Mouse (Mus musculus) cerebellum, adult 2 months (tissue): Measurements from ENCODE around the gene Comtd1. TPM values are rescaled to one million over a fixed set of nuclear protein-coding genes. Genes with fewer than 3 reads are reported as not detected.

Source experiments
- DNase-seq, 2 experiments: peaks; one replicate each; pipeline ENCODE4 v3.0.0; 2021
- H3K27ac ChIP-seq: fragments of 200-500 bp; 2 replicates; pipeline ENCODE4 v1.5.1; 2012; ENCODE audit warnings: low read length, control low read depth, inconsistent platforms; ENCODE audit not compliant: insufficient read depth
- H3K27me3 ChIP-seq: fragments of 200-500 bp; 2 replicates; pipeline ENCODE4 v1.6.1; 2012; ENCODE audit warnings: inconsistent platforms, mild to moderate bottlenecking, low read length, moderate library complexity; ENCODE audit not compliant: control insufficient read depth, insufficient read depth
- H3K4me1 ChIP-seq: fragments of 200-500 bp; 2 replicates; pipeline ENCODE4 v1.6.1; 2011; ENCODE audit warnings: low read length; ENCODE audit not compliant: control insufficient read depth, insufficient read depth
- H3K4me3 ChIP-seq: fragments of 200-500 bp; replicated peaks from 2 replicates; pipeline ENCODE3; 2011; ENCODE audit warnings: mild to moderate bottlenecking, low read depth, low read length, control low read depth; ENCODE audit not compliant: insufficient read depth
- CTCF ChIP-seq: fragments of 200-500 bp; IDR thresholded peaks from 2 replicates; pipeline ENCODE4 v1.5.1; 2011; ENCODE audit warnings: low read depth, mild to moderate bottlenecking, control low read depth, low read length, moderate library complexity, borderline replicate concordance; ENCODE audit not compliant: insufficient read depth
- POLR2A ChIP-seq: fragments of 200-500 bp; IDR thresholded peaks from 2 replicates; pipeline ENCODE4 v1.6.1; 2011; ENCODE audit warnings: low read length, control low read depth, borderline replicate concordance; ENCODE audit not compliant: insufficient read depth
- WGBS: fragments of 180-500 bp; shearing (Covaris S2); methylation state at CpG from one replicate; pipeline ENCODE4 v1.1.7; 2018; 5-methylcytosine and 5-hydroxymethylcytosine counted together
- polyA plus RNA-seq: library from polyadenylated mRNA; depleted of rRNA; stranded (reverse); fragments of >200 nt; gene quantifications from 2 replicates; pipeline ENCODE4 v1.2.3, GENCODE M21; 2012

The Comtd1 gene
- polyA plus RNA-seq, 1 experiment: 45.7 TPM

DNA sequence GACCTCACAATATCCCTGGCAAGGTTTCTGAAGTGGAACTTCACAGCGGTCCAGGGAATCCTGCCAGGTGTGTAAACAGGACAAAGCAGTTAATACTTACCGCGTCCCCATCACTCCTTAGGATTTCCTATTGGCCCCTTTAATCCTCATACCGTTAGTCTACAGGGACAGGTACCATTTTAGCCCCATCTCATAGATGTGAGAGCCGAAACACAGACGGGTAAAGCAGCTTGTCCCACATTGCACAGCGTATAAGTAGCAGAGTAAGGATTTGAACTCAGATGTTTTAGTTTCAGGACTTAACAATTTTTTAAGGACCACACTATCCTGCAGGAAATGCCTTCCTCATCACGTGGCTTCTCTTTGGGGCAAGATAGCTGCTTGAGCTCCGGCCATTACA, 5.5 kb upstream of the Comtd1 start:
- DNase-seq: no peak
- Histone ChIP-seq H3K4me3 (no peak overlapping the region), H3K4me1 (no peaks in the 10 kb centered on the region), H3K27ac (no peak overlapping the region), H3K27me3 (no peaks in the 10 kb centered on the region)
- 66% methylated on average over 9 of the region's 9 CpGs for WGBS
- TF ChIP-seq CTCF: no peak
- no peak for TF ChIP-seq POLR2A

DNA sequence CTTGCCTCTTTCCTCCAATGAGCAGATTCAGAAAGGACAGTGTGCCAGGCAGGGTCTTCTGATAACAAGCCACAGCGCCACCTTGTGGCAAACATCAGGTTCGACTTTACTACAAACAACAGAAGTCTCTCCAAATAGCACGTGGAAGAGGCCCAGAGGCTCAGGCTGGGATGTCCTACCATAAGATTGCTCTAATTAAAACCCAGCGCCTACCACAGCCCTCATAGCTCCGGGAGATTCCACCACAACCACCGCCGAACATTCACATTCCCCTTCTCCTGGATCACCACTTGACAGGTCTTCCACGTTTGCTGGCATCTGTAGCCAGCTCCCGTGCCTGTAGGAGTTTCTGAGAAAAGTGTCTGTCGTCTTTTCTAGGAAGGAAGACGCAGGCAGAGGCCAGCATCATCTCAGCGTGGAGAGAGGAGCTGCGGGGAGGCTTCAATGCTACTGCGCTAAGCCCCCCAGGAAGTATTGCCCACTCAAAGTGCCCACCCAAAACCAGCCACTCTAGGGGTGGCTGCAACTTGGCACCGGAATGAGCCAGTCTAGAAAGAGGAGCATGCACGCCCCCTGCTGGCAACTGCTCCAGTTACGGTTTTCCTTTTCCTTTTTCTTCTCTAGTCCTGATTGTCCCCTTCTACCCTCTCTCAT, 4.8 kb upstream of the Comtd1 start:
- H3K27ac ChIP-seq: no peak overlapping the region
- no peak overlapping the region for H3K4me3 ChIP-seq
- no peaks in the 10 kb centered on the region for H3K27me3 ChIP-seq
- no peaks in the 10 kb centered on the region for H3K4me1 ChIP-seq
- DNase-seq: peak; percentile 59 to 63
- TF ChIP-seq POLR2A (no peak), CTCF (peak; percentile 72)
- WGBS: 3% methylated on average over 17 of the region's 17 CpGs

DNA sequence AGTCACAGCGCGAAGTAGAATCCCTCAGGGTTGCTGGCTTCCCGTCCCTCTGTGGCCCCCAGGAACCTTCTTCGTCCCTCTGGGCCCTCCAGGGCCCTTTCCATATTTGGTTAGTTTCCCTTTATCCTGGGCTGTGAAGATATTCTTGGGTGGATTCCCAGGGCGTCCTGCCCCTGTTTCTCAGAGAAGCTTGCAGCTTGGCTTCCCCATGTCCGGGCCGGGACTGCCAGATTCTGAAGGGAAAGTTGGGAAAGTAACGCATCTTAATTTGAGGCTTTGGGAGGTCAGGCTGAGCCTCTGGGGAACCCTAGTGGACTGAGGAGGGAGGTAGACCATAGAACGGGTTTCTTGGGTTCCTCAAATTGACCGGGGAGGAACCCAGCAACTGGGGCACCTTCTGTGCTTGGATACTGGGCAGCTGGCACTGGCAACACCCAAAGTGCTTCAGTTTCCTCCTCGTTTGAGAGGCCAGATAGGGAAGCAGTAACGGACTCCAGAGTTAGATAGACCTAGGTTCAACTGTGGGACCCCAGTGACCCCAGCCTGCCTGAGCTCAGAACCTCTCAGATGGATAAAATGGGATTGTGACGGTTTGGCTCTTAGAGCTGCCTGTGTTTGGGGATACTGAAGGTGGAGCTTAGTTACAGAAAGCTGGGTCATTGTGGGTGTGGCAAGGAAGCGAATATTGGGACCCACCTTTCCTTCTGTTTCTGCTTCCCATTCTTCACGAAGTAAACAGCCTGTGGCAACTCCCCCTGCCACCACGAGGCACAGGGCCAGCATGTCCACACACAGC, 3.4 kb upstream of the Comtd1 start:
- TF ChIP-seq CTCF (no peak), POLR2A (no peak)
- Histone ChIP-seq H3K27me3 (no peaks in the 10 kb centered on the region), H3K4me1 (peaks cover under 1% of the 10 kb centered on the region; the same call in 1 of the 2 replicates), H3K27ac (no peak overlapping the region), H3K4me3 (no peak overlapping the region)
- WGBS: 71% methylated on average over 16 of the region's 16 CpGs
- DNase-seq: peak in 1 of 2 experiments; percentile 16

DNA sequence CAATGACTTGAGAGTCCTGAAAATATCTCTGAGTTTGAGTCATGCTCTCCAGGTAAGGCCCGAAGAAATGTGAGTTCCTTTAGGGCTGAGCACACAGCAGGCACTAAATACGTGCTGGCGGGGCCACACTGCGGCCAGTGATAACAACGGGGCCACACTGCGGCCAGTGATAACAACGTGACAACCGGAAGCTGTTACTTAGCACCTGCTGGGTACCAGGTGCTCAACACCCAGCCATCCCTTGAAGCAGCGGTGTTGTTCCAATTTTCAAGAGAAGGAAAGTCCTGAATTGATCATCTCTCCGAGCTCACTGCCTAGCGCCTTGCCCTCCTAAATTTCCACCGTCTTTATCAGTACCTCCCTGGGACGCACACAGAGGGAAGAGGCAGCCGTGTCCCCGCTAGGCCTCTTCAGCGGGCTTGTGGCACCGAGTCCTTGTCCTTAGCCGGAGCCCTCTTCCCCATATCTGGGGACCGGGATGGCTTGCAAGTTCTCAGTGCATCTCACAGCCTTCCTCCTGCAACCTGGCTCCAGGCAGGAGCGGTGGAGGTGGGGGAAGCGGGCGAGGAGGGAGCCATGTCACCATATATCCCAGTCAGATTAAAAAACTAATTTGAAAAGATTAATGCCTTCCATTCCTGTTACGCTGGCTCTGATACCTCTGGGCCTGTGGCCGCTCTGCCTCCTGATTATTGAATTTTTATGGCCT, 1.8 kb upstream of the Comtd1 start:
- TF ChIP-seq POLR2A (no peak), CTCF (no peak)
- Histone ChIP-seq H3K4me1 (peaks cover 5% of the 10 kb centered on the region; the same call in 1 of the 2 replicates), H3K4me3 (no peak overlapping the region), H3K27ac (no peak overlapping the region), H3K27me3 (no peaks in the 10 kb centered on the region)
- 89% methylated on average over 24 of the region's 24 CpGs for WGBS
- no peak for DNase-seq

DNA sequence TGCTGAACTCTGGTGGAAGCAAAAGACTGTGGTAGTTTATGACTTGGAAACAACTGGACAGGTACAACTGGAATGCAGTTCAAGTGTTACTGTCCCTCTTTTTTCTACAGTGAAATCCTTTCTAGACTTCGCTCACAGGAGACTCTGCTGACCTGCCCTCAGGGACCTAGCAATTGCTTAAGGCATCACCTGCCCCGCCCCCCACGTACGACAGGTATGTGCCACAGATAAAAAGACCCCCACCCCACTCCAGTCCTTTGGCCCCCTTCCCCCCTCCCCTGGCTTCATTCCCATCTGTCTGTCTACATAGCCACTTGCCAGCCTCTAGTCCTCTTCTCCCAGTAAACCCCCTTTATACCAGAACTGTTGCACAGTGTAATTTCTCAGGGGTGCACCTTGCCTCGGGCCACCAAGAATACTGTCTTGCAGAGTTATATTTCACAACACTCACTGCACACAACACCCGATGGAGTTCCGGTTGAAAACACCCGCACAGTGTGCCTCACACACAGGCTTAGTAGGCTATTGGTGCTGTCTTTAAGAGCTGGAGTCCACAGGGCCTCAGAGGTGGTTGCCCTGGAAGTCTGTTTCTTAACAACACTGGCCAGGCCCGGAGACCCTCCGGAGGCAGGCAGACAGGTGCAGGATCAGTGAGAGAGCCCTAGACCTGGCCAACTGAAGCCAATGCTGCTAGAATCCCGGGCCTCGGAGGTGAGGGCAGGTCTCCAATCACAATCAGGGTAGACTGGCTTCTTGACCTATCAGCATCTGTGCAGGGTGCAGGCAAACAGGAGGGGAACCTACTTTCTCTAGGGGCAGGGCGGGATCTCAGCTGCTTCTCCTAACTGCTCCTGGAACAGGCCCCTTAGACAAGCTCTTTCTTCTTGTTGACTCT, 994 bp upstream of the Comtd1 start:
- 86% methylated on average over 13 of the region's 13 CpGs for WGBS
- Histone ChIP-seq H3K4me1 (peaks cover 5% of the 10 kb centered on the region; the same call in 1 of the 2 replicates), H3K27ac (no peak overlapping the region), H3K27me3 (no peaks in the 10 kb centered on the region), H3K4me3 (no peak overlapping the region)
- TF ChIP-seq POLR2A (no peak), CTCF (no peak)
- no peak for DNase-seq

DNA sequence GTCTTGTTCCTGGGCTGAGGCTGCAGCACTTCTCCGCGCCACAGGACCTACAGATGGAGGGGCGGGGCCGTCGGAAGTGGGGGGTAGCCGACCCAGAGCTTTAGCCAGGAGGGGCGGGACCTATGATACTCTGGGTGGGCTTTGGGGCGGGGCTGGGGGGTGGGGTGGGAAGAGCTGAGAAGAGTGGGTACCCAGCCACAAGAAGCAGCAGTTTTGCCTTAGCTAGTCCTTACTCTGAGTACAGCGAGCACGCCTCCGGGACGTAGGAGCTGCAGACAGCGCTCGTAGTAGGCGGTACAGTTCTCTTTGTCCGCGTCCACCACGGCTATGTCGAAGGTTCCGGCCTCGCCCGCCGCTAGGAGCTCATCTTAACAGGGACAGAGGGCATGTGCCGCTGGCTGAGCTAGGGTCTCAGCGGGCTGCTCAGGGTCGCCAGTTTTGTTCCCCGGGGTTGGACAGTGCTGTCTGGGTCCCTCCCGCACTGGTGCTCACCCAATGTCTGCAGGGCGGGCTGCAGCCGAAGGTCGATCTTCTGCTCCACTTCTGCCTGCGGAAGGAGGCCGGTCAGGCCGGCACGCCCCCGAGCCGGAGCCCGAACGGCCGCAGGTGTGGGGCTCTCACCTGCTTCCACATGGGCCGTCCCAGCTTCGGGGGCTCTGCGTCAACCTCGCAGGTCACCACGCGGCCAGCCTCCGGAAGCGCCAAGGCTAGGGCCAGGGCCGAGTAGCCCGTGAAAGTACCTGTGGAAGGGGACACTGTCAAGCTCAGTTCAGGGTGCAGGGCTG, 1.2 kb downstream of the Comtd1 start:
- TF ChIP-seq CTCF (no peak), POLR2A (no peak)
- peak overlapping the region; percentile 31; the same call in 1 of the 2 replicates for H3K27ac ChIP-seq
- H3K4me1 ChIP-seq: peaks cover 5% of the 10 kb centered on the region; the same call in 1 of the 2 replicates
- DNase-seq: peak; percentile 55 to 64
- WGBS: under 1% methylated on average over 50 of the region's 50 CpGs
- H3K4me3 ChIP-seq: peak overlapping the region; percentile 73
- no peaks in the 10 kb centered on the region for H3K27me3 ChIP-seq
